ENCODE assay signal across 20 mouse cellular contexts in genomic region chr4:44614066-44614667, GRCm38 (mm10).
DNase-seq lines count a peak whose midpoint lies in the region; ATAC-seq lines count a peak whose summit lies in the region.
"Had no signal": no experiment of that assay in that cellular context is flagged by ENCODE, and none has a peak within 500 bp of the region (broad histone marks: within the 10 kb centered on the region; RNA-seq: fewer than 3 reads in every experiment).

No protein-coding gene starts in this region.

- ATAC-seq in neutrophil, adult 5-6 weeks (ENCODE audit: extremely low read depth, insufficient number of reproducible peaks, low FRiP score, poor library complexity, severe bottlenecking), result peak; percentile 44; the same call in 1 of the 2 replicates
- ATAC-seq in frontal cortex, adult (ENCODE audit: low TSS enrichment), result no peak
- ATAC-seq: activated CD4-positive, CD25-positive, alpha-beta regulatory T cell, adult 4 months; forebrain, embryonic 13.5 days; forebrain, embryonic 15.5 days; forebrain, postnatal 0 days; Patski had no signal

- peak; percentile 30 to 33 for DNase-seq in spleen, adult 18-20 months
- DNase-seq in spleen, postnatal 14 days (ENCODE audit: low spot score in 2 of 2), result no peak
- peak; percentile 64 for DNase-seq in A20 (ENCODE audit: low read depth, low spot score)
- peak; percentile 63 to 69 for DNase-seq in B cell, adult 2 months
- no peak for DNase-seq in cerebellum, postnatal 36 days
- DNase-seq in layer of hippocampus, postnatal 36 days, result no peak
- DNase-seq: adrenal gland, adult 8-10 months; adrenal gland, postnatal 14 days; adrenal gland, postnatal 36 days; cerebellum, adult 11-12 months; cerebellum, adult 2 months; cerebellum, adult 9-11 months; cerebellum, postnatal 14 days; forebrain, postnatal 0 days had no signal

Comparison
In these comparisons a context has a peak if more than half of its experiments do, and no peak if none do; other contexts are left out.
1. DNase-seq: peak in spleen, adult 18-20 months (2 of 2), A20 (single experiment) and B cell, adult 2 months (2 of 2); none in spleen, postnatal 14 days (0 of 2), cerebellum, postnatal 36 days (0 of 2) and layer of hippocampus, postnatal 36 days (0 of 2).